Mouse (Mus musculus): ENCODE data around the gene Tubgcp6.

The Tubgcp6 gene

GRCm38 (mm10) chr15:89147456-89147855 is 24.5 kb upstream of the Tubgcp6 start:
- TF ChIP-seq GATA4 (IDR thresholded peaks at IDR 0.05; ENCODE audit: insufficient replicate concordance, low read length): no peak

DNA sequence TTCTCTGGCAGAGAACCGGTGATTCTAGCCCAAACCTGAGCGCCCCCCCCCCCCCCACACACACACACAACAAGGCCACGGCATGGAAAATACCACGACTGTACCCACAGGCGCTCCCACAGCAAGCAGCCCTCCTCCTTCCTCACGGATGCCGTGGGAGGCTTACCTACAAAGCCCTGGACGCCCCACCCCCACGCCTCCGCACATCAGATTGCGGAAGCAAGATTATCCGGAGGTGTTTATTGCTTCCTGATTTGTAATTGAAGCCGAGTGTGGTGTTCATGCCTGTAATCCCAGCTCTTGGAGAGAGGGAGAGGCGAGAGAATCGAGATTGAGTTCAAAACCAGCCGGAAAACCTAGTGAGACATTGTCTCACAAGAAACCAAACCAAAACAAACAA is 24.1 kb upstream of the Tubgcp6 start:
- no peak for TF ChIP-seq GATA4 (IDR thresholded peaks at IDR 0.05; ENCODE audit: insufficient replicate concordance, low read length)

- TF ChIP-seq GATA4 (IDR thresholded peaks at IDR 0.05; ENCODE audit: insufficient replicate concordance, low read length): no peak
Measured at GRCm38 (mm10) chr15:89146537-89146936, 23.6 kb upstream of the Tubgcp6 start.

DNA sequence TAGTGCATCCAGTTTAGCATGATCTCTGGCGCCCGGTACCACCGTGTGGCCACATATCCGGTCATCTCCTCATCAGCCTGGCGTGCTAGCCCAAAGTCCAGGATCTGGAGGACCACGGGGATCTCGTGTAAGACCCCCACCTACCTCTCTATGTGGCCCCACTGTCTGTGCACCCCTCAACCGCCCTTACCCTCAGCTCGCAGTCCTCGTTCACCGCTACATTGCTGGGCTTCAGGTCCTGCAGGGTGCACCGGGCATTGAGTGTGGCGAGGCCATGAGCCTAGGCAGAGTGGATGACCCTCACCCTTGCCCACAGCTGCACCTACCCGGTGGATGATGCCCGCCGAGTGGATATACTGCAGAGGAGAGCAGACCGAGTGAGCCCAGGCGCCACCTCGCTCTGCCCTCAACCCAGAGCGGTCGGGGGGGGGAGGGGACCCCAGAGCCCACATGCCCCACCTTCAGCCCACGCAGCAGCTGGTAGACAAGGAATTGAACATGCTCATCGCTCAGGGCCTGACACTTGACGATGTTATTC is 23.0 kb upstream of the Tubgcp6 start:
- no peak for TF ChIP-seq GATA4 (IDR thresholded peaks at IDR 0.05; ENCODE audit: insufficient replicate concordance, low read length)

GRCm38 (mm10) chr15:89144965-89145364 is 22.1 kb upstream of the Tubgcp6 start:
- no peak for TF ChIP-seq GATA4 (IDR thresholded peaks at IDR 0.05; ENCODE audit: insufficient replicate concordance, low read length)

GRCm38 (mm10) chr15:89143134-89143533 is 20.2 kb upstream of the Tubgcp6 start:
- TF ChIP-seq GATA4 (IDR thresholded peaks at IDR 0.05; ENCODE audit: insufficient replicate concordance, low read length): no peak

DNA sequence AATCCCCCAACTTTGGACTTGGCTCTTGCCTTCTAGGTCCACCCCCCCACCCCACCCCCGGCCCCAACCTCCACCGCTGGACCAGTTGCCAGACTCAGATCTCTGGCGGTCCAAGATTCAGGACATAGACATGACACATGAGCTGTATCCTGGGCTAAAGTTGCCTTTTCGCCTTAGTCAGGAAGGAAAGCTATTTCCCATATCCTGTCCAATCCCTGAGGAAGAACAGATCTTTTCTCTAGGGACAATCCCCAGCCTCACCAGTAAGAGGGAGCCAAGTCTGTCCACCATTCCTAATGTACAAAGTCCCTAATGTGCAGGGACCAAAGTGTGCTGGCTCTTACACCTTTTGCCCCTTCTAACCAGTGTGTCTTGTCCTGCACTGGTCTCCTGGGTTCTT is 19.0 kb upstream of the Tubgcp6 start:
- TF ChIP-seq GATA4 (IDR thresholded peaks at IDR 0.05; ENCODE audit: insufficient replicate concordance, low read length): no peak

DNA sequence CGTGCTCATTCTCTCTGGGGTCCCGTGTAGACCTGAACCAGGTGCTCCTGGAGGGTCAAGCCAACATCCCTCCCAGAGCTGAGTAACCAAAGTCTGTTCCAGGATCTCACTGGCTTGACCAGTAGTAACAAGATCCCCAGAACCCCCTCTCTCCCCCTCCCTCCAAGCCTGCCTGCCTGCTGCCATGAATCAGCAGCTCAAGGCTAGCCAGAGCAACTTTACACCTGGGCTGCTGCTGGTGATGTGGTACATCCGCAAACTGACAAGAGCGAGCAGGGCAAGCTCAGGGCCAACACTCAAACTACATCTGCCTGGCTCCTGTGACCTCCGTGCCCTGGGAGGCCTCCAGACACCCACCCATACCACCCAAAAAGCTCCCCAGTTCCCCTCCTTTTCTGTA is 18.5 kb upstream of the Tubgcp6 start:
- no peak for TF ChIP-seq GATA4 (IDR thresholded peaks at IDR 0.05; ENCODE audit: insufficient replicate concordance, low read length)

DNA sequence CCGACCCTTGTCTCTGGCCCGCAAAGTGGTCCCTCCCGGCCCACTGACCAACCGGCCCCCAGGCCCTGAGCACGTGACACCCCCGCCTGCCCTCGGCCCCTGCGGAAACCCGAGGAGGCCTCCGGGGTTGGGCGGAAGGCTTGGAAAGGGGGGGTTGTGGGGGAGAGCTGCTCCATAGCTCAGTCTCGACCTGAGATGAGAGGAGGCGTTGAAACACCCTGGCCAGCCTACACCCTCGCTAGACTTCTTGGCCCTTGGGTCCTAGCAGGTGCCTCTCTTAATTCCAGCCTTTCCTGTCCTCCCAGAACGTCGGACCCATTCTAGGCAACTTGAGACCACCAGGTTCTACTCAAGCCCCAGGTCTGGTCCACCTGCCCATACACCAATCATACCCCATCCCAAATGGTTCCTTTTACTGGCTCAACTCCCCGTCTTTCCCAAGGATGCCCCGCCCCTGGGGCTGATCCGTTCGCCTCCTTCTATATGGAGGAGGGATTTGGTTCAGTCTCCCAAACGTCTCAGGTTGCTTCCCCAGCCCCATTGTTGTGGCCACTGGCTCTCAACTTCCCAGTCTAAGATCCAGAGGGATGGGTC is 17.8 kb upstream of the Tubgcp6 start, which contains the start of gene Mapk12:
Gene Mapk12, minus strand, starts transcription at position 45 of the 594 bp plus-strand sequence.
- TF ChIP-seq GATA4 (IDR thresholded peaks at IDR 0.05; ENCODE audit: insufficient replicate concordance, low read length): no peak

GRCm38 (mm10) chr15:89140048-89140658 is 17.2 kb upstream of the Tubgcp6 start:
- no peak for TF ChIP-seq GATA4 (IDR thresholded peaks at IDR 0.05; ENCODE audit: insufficient replicate concordance, low read length)

- no peak for TF ChIP-seq GATA4 (IDR thresholded peaks at IDR 0.05; ENCODE audit: insufficient replicate concordance, low read length)
Measured at GRCm38 (mm10) chr15:89138531-89138930, 15.6 kb upstream of the Tubgcp6 start.

DNA sequence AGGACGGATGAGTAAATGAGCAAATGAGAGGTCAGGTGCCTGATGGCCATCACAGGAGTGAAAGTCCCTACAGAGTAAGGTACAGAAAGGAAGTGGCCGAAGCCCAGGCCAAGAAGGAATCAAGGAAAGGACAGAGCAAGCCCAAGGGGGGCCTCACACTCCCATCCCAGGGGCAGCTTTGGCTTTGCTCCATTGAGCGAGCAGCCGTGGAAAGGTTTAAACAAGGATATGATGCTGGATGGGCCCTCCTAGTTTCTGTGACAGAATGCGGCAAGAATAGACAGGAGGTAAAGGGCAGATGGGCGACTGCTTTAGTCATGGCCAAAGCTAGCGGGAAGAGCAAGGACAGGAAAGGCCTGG is 15.1 kb upstream of the Tubgcp6 start:
- TF ChIP-seq GATA4 (IDR thresholded peaks at IDR 0.05; ENCODE audit: insufficient replicate concordance, low read length): no peak

DNA sequence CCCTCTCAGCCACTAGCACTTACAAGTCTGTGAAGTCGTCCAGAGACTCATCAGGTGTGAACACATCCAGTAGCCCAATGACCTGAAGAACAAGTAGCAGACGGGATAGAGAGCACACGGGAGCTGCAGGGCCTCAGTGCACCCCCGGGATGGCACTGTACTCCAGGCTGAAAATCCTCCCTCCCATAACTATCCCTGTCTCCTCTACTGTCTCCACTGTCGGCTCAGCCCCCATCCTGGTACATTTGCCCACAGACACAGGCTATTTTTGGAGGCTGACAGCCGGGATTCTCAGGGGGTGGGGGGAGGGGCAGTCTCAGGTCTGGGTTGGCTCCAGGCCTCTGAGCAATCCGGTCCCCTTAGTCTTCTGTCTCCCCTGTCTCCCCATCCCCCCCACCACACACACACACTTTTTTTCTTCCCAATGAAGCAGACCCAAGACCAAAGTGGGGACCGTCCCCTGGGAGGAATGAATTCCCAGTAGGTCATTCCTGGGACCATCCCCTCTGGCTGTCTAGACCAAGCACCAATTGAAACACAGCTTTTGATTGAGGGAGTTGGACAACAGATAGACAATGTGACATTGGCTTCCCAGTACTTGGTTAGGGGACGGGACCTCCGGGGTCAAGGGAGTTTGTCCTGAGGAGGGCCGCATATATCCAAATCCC is 14.6 kb upstream of the Tubgcp6 start:
- TF ChIP-seq GATA4 (IDR thresholded peaks at IDR 0.05; ENCODE audit: insufficient replicate concordance, low read length): no peak

GRCm38 (mm10) chr15:89136461-89137155 is 13.7 kb upstream of the Tubgcp6 start:
- TF ChIP-seq GATA4 (IDR thresholded peaks at IDR 0.05; ENCODE audit: insufficient replicate concordance, low read length): no peak

GRCm38 (mm10) chr15:89131316-89131715 is 8.4 kb upstream of the Tubgcp6 start:
- TF ChIP-seq GATA4 (IDR thresholded peaks at IDR 0.05; ENCODE audit: insufficient replicate concordance, low read length): no peak

DNA sequence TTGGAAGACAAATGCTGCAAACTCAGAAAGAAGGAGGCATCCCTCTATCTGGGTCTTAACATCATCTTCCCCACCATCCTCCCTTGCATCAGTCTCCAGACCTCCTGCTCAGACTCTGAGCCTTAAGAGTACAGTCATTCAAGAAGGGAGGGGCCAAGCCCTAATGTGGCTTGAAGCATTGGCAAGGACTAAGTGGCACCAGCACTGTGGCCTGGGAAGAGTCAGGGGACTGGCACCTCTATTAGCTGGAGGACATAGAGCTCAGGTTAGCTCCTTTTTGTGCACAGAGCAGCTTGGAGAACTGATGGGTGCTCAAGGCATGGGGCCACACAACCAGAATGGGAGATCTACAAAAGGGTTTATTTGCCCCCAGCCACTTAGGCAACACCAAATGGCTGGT is 7.3 kb upstream of the Tubgcp6 start:
- TF ChIP-seq GATA4 (IDR thresholded peaks at IDR 0.05; ENCODE audit: insufficient replicate concordance, low read length): no peak
